Comparison of ENCODE assay signal across 8 mouse cellular contexts in the genomic region with DNA sequence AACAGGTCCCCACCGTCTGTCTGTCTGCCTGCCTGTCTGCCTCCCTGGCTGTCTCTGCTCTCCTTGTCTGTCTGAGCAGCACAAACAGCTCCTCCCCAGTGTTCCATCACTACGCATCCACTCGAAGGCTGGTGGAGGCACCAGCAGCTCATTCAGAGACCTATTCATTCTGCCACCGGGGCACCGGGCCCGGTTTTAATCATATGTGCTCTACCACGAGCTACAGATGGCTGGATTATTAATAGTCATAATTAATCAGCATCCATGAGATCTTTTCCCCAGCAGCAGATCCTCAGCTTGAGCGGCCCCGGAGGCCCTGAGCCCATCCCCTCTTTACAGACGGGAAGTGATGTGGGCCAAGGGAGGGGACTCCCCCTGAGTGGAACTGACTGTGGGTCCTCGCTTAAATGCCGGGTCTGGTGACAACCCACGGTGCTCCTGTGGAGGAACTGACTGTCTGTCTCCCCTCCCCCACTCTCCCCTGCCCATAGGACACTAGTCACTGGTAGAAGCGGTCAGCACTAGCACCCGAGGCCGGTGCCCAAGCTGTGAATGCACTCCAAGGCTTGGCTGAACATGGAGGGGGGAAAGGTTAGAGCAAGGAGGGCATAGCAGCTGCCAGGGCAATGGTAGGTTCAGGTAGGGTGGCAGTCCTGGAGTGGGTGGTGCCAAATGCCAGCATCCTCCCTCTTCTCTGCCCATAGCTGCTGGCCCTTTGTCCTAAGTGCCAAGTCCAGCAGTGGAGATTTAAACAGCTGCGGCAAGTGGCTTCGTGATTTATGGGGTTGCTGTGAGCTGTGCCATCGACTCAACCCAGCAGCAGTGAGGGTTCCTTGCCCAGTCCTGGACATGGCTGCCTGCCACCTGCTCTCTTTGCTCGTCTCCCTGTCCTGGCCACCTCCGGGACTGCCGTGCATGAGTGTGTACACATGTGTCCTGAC. TPM values are rescaled to one million over a fixed set of nuclear protein-coding genes. Genes with fewer than 3 reads are reported as not detected.
DNase-seq lines count a peak whose midpoint lies in the region; ATAC-seq and TF ChIP-seq lines count a peak whose summit lies in the region.

No protein-coding gene starts in this region.

- H3K4me3 ChIP-seq in cerebellum, adult 2 months (replicated peaks; ENCODE audit: insufficient read depth, low read depth, low read length), result no peak overlapping the region
- H3K4me3 ChIP-seq in kidney, adult 2 months (ENCODE audit: insufficient read depth, low read depth, low read length), result no peak overlapping the region

- 0 out of 2 replicates have a peak, but pooled peaks have one; percentile 20 for ATAC-seq in erythroblast, adult 5-6 weeks (replicated peaks; ENCODE audit: low FRiP score, poor library complexity, severe bottlenecking)
- ATAC-seq in megakaryocyte, adult 5-6 weeks (ENCODE audit: poor library complexity, severe bottlenecking), result peak; percentile 75
- ATAC-seq in megakaryocyte-erythroid progenitor cell, adult 5-6 weeks (replicated peaks; ENCODE audit: low FRiP score, low TSS enrichment, poor library complexity, severe bottlenecking), result no peak

- no peaks in the 10 kb centered on the region for H3K27me3 ChIP-seq in cerebellum, adult 2 months (ENCODE audit: control insufficient read depth, insufficient read depth, low read length)
- no peaks in the 10 kb centered on the region for H3K27me3 ChIP-seq in kidney, adult 2 months (replicated peaks; ENCODE audit: control insufficient read depth, insufficient read depth, low read length)

- peak overlapping the region; percentile 36 for H3K27ac ChIP-seq in cerebellum, adult 2 months (ENCODE audit: insufficient read depth, low read length)
- H3K27ac ChIP-seq in kidney, adult 2 months (ENCODE audit: insufficient read depth, low read depth, low read length), result peak overlapping the region; percentile 64

- H3K4me1 ChIP-seq in cerebellum, adult 2 months (ENCODE audit: control insufficient read depth, insufficient read depth, low read length), result peaks cover 89% of the 10 kb centered on the region
- H3K4me1 ChIP-seq in kidney, adult 2 months (ENCODE audit: control insufficient read depth, insufficient read depth, low read length), result peaks cover 91% of the 10 kb centered on the region

- 6% methylated on average over 22 of the region's 22 CpGs for WGBS in cerebellum, adult 2 months
- WGBS in kidney, adult 2 months, result 18% methylated on average over 22 of the region's 22 CpGs

- no peaks in the 10 kb centered on the region for H3K36me3 ChIP-seq in kidney, adult 2 months (ENCODE audit: control insufficient read depth, insufficient read depth, low read length)

- TF ChIP-seq POLR2A in cerebellum, adult 2 months (IDR thresholded peaks at IDR 0.05; ENCODE audit: borderline replicate concordance, insufficient read depth, low read length), result no peak
- no peak for TF ChIP-seq POLR2A in kidney, adult 2 months (IDR thresholded peaks at IDR 0.05; ENCODE audit: low read depth, low read length)

- DNase-seq in cerebellum, adult 2 months, result peak; percentile 68 to 71
- DNase-seq in cerebellum, adult 11 months, result no peak
- peak; percentile 69 to 71 for DNase-seq in B cell, adult 2 months
- peak; percentile 95 for DNase-seq in kidney, adult 2 months
- DNase-seq in c-Kit-positive CD71-positive TER-119-positive erythroid progenitor cells, embryonic 14.5 days (ENCODE audit: low spot score), result no peak

- TF ChIP-seq CTCF in cerebellum, adult 2 months (IDR thresholded peaks at IDR 0.05; ENCODE audit: borderline replicate concordance, insufficient read depth, low read depth, low read length), result no peak
- TF ChIP-seq CTCF in kidney, adult 2 months (conservative IDR thresholded peaks at IDR 0.05; ENCODE audit: insufficient read depth, insufficient read length, low read depth, low read length), result peak; percentile 16; the same call in 1 of the 2 replicates

RNA-seq across cellular contexts. Expression of a gene that starts 34.6 kb away (rescaled TPM):
- polyA plus RNA-seq in cerebellum, adult 2 months (2012; rRNA removed), result 63.7 and 72.5 TPM in 2 replicates
- total RNA-seq in erythroblast, adult 5-6 weeks (2015; ENCODE audit: low replicate concordance), result 20.6 and 25.3 TPM in 2 replicates
- total RNA-seq in erythroblast, adult 5-6 weeks (2017; ENCODE audit: low replicate concordance), result 1.4 and 12.3 TPM in 2 replicates
- 37.8 and 42.6 TPM in 2 replicates for polyA plus RNA-seq in kidney, adult 2 months (2012; rRNA removed)
- 88.9 and 90.1 TPM in 2 replicates for total RNA-seq in megakaryocyte, adult 5-6 weeks (2015)
- 11.4 and 15.6 TPM in 2 replicates for total RNA-seq in megakaryocyte, adult 5-6 weeks (2017)
- total RNA-seq in megakaryocyte-erythroid progenitor cell, adult 5-6 weeks (2014; fragmentation: Nextera tagmentation), result 51.3 and 56.9 TPM in 2 replicates
- 6.7 and 12.6 TPM in 2 replicates for total RNA-seq in megakaryocyte-erythroid progenitor cell, adult 5-6 weeks (2017)

Comparison
In these comparisons a context has a peak if more than half of its experiments do, and no peak if none do; other contexts are left out.
1. DNase-seq: peak in cerebellum, adult 2 months (2 of 2), B cell, adult 2 months (2 of 2) and kidney, adult 2 months (single experiment); none in cerebellum, adult 11 months (single experiment) and c-Kit-positive CD71-positive TER-119-positive erythroid progenitor cells, embryonic 14.5 days (single experiment).